Mouse (Mus musculus) limb, embryonic 14.5 days (tissue): ENCODE data around the gene Plekhj1. TPM values are rescaled to one million over a fixed set of nuclear protein-coding genes. Genes with fewer than 3 reads are reported as not detected.
A peak's percentile ranks its signal among the peaks of the same experiment; 100 is the strongest.

Experiments
- ATAC-seq: fragments of 200-750 bp; cut with Nextera tagmentation; 2 replicates; pipeline ENCODE4 v1.8.0; 2017; ENCODE audit warnings: low read depth, moderate number of reproducible peaks, moderate TSS enrichment; ENCODE audit not compliant: low FRiP score
- DNase-seq: peaks from one replicate; pipeline ENCODE4 v3.0.0-alpha.2; 2015; ENCODE audit warnings: low spot score
- H3K27ac ChIP-seq: fragments of 300-500 bp; sonication (generic); replicated peaks from 2 replicates; pipeline ENCODE4 v1.5.1; 2014; ENCODE audit warnings: low read depth, mild to moderate bottlenecking, low read length, moderate library complexity, mixed read lengths
- H3K27me3 ChIP-seq: fragments of 300-500 bp; sonication (generic); 2 replicates; pipeline ENCODE4 v1.6.1; 2014; ENCODE audit warnings: low read length, mixed read lengths; ENCODE audit not compliant: control insufficient read depth, insufficient read depth
- H3K36me3 ChIP-seq: fragments of 300-500 bp; sonication (generic); 2 replicates; pipeline ENCODE4 v1.6.1; 2014; ENCODE audit warnings: mild to moderate bottlenecking, low read length, moderate library complexity, mixed read lengths; ENCODE audit not compliant: control insufficient read depth, insufficient read depth
- H3K4me1 ChIP-seq: fragments of 300-500 bp; sonication (generic); 2 replicates; pipeline ENCODE4 v1.6.1; 2014; ENCODE audit warnings: antibody characterized with exemption, low read length, mixed read lengths; ENCODE audit not compliant: control insufficient read depth, insufficient read depth
- H3K4me2 ChIP-seq: fragments of 300-500 bp; sonication (generic); replicated peaks from 2 replicates; pipeline ENCODE4 v1.6.1; 2014; ENCODE audit warnings: low read depth, mild to moderate bottlenecking, low read length, moderate library complexity; ENCODE audit not compliant: severe bottlenecking
- H3K4me3 ChIP-seq: fragments of 300-500 bp; sonication (generic); replicated peaks from 2 replicates; pipeline ENCODE4 v1.5.1; 2014; ENCODE audit warnings: low read length
- H3K9ac ChIP-seq: fragments of 300-500 bp; sonication (generic); 2 replicates; pipeline ENCODE4 v1.6.1; 2014; ENCODE audit warnings: mild to moderate bottlenecking, low read depth, low read length, moderate library complexity; ENCODE audit not compliant: severe bottlenecking
- H3K9me3 ChIP-seq: fragments of 300-500 bp; sonication (generic); 2 replicates; pipeline ENCODE4 v1.6.1; 2016; ENCODE audit warnings: low read length; ENCODE audit not compliant: control insufficient read depth
- POLR2A ChIP-seq: fragments of 200-500 bp; IDR thresholded peaks from 2 replicates; pipeline ENCODE4 v1.8.0; 2012; ENCODE audit warnings: inconsistent platforms, mild to moderate bottlenecking, moderate library complexity, borderline replicate concordance; ENCODE audit not compliant: insufficient read depth, insufficient read length; ENCODE audit errors: extremely low read depth
- WGBS: fragments of 180-500 bp; shearing (Covaris S2); extraction: QIAGEN DNeasy Blood & Tissue Kit; methylation state at CpG from one replicate; pipeline ENCODE4 v1.1.7; 2014; 5-methylcytosine and 5-hydroxymethylcytosine counted together
- polyA plus RNA-seq, 2 experiments: library from polyadenylated mRNA; depleted of rRNA in 1 of 2; stranded (reverse) in 1 of 2; unstranded in 1 of 2; fragments of >200 nt; fragmentation: Nextera tagmentation in 1 of 2; extraction: Ambion mirVana in 1 of 2; gene quantifications; 2 replicates each; pipeline versions ENCODE4 v1.2.1 to v1.2.3; 2012 to 2014

The Plekhj1 gene
- polyA plus RNA-seq, 2 experiments: 109 to 119 TPM

GRCm38 (mm10) chr10:80808985-80809632 lies 10.7 kb upstream of the Plekhj1 start:
- TF ChIP-seq POLR2A: no peak
- H3K4me2 ChIP-seq: peak overlapping the region; percentile 35
- H3K27ac ChIP-seq: no peak overlapping the region
- no peak for ATAC-seq
- H3K4me3 ChIP-seq: peak overlapping the region; percentile 9
- H3K27me3 ChIP-seq: peaks cover 29% of the 10 kb centered on the region
- H3K9me3 ChIP-seq: no peaks in the 10 kb centered on the region
- no peak for DNase-seq
- H3K4me1 ChIP-seq: peaks cover 34% of the 10 kb centered on the region
- H3K9ac ChIP-seq: no peak overlapping the region
- 8% methylated on average over 18 of the region's 18 CpGs for WGBS
- H3K36me3 ChIP-seq: peaks cover 12% of the 10 kb centered on the region

GRCm38 (mm10) chr10:80808099-80808984 lies 9.9 kb upstream of the Plekhj1 start:
- no peak for ATAC-seq
- no peak for DNase-seq
- Histone ChIP-seq H3K36me3 (peaks cover 20% of the 10 kb centered on the region), H3K9me3 (no peaks in the 10 kb centered on the region), H3K27ac (no peak overlapping the region), H3K9ac (no peak overlapping the region), H3K4me3 (peak overlapping the region; percentile 9), H3K4me2 (peak overlapping the region; percentile 35), H3K4me1 (peaks cover 34% of the 10 kb centered on the region), H3K27me3 (peaks cover 29% of the 10 kb centered on the region)
- WGBS: 21% methylated on average over 40 of the region's 40 CpGs
- TF ChIP-seq POLR2A: no peak

- no peak for TF ChIP-seq POLR2A
- ATAC-seq (peak; percentile 76), DNase-seq (peak; percentile 80)
- H3K27me3 ChIP-seq: peaks cover 29% of the 10 kb centered on the region
- no peaks in the 10 kb centered on the region for H3K9me3 ChIP-seq
- H3K27ac ChIP-seq: peak overlapping the region; percentile 63
- H3K4me1 ChIP-seq: peaks cover 34% of the 10 kb centered on the region
- H3K9ac ChIP-seq: peak overlapping the region; percentile 60
- H3K36me3 ChIP-seq: peaks cover 32% of the 10 kb centered on the region
- H3K4me3 ChIP-seq: peak overlapping the region; percentile 49
- H3K4me2 ChIP-seq: peak overlapping the region; percentile 95
- WGBS: under 1% methylated on average over 38 of the region's 58 CpGs
Measured at GRCm38 (mm10) chr10:80807057-80807627, 8.7 kb upstream of the Plekhj1 start.

GRCm38 (mm10) chr10:80806341-80807056 lies 8.1 kb upstream of the Plekhj1 start:
- H3K27me3 ChIP-seq: peaks cover 29% of the 10 kb centered on the region
- 48% methylated on average over 33 of the region's 34 CpGs for WGBS

More at GRCm38 (mm10) chr10:80806341-80807056, 8.1 kb upstream of the Plekhj1 start:
- TF ChIP-seq POLR2A: no peak
- H3K9ac ChIP-seq: peak overlapping the region; percentile 60
- peak overlapping the region; percentile 49 for H3K4me3 ChIP-seq
- peak overlapping the region; percentile 95 for H3K4me2 ChIP-seq
- DNase-seq: no peak
- peaks cover 38% of the 10 kb centered on the region for H3K36me3 ChIP-seq
- H3K27ac ChIP-seq: peak overlapping the region; percentile 63; the same call in 1 of the 2 replicates
- no peaks in the 10 kb centered on the region for H3K9me3 ChIP-seq
- peaks cover 34% of the 10 kb centered on the region for H3K4me1 ChIP-seq
- no peak for ATAC-seq
